Mouse (Mus musculus) cortical plate, adult 2 months (tissue): Measurements from ENCODE around the gene Pdzd3.

Source experiments
- CTCF ChIP-seq: fragments of 200-500 bp; IDR thresholded peaks from 2 replicates; pipeline ENCODE4 v1.5.1; 2011; ENCODE audit warnings: mild to moderate bottlenecking, control low read depth, low read length; ENCODE audit not compliant: insufficient read depth; ENCODE audit errors: extremely low read depth
- POLR2A ChIP-seq: fragments of 200-500 bp; IDR thresholded peaks from 2 replicates; pipeline ENCODE4 v1.6.1; 2011; ENCODE audit warnings: mild to moderate bottlenecking, low read length, control low read depth; ENCODE audit not compliant: insufficient read depth; ENCODE audit errors: extremely low read depth

DNA sequence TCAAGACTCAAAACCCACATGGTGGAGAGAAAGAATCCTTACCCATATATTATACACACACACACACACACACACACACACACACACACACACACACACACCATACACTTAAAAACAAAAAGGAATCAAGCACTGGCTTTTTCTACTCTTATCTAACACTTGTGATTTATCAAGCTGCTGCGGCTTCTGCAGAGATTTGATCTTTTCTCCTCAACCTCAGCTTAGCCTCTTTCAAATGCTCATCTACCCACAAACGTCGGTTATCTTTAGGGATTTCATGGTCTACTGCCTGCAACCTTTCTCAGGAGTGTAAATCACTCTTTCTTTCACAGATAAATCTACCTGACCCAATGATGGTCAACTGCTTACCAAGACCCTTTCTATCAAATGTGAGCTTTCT lies 50.8 kb downstream of the Pdzd3 start:
- no peak for TF ChIP-seq POLR2A
- TF ChIP-seq CTCF, result no peak
